Mouse (Mus musculus): ENCODE results near the gene BC037034. TPM values are rescaled to one million over a fixed set of nuclear protein-coding genes. Genes with fewer than 3 reads are reported as not detected.

BC037034 gene
- polyA plus RNA-seq, 1 experiment from 2014 or later, result 3.9 TPM

DNA sequence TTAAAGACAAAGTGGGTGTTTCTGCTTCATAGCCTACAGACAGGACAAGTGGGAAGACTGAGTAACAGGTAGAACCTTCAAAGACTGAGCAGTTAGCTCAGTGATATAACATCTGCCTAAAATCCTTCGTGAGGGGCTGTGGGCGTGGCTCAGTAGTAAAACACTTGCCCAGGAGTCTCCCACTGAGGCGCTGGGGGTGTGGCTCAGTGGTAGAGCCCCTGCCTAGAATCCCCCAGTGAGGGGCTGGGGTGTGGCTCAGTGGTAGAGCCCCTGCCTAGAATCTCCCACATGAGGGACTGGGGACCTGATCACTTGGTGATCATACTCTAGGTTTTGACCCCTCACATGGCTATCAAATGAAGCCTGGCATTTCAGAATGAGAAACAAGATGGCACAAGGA is 5.8 kb downstream of the BC037034 start:
- 63% methylated on average over 3 of the region's 3 CpGs for WGBS
- H3K4me2 ChIP-seq (ENCODE audit: low read depth, low read length), result no peak overlapping the region
- no peak overlapping the region for H3K9ac ChIP-seq (ENCODE audit: low read length)
- no peak overlapping the region for H3K4me3 ChIP-seq (replicated peaks; ENCODE audit: low read length)
- H3K27ac ChIP-seq (ENCODE audit: low read length), result no peak overlapping the region
- H3K9me3 ChIP-seq (replicated peaks; ENCODE audit: control insufficient read depth, low read length), result no peaks in the 10 kb centered on the region
- peaks cover 19% of the 10 kb centered on the region for H3K4me1 ChIP-seq (ENCODE audit: control insufficient read depth, insufficient read depth, low read length)
- no peak for ATAC-seq (ENCODE audit: insufficient read depth, low FRiP score)
- peaks cover 8% of the 10 kb centered on the region for H3K36me3 ChIP-seq (ENCODE audit: control insufficient read depth, insufficient read depth, low read length)
- no peaks in the 10 kb centered on the region for H3K27me3 ChIP-seq (ENCODE audit: control insufficient read depth, insufficient read depth, low read length)

GRCm38 (mm10) chr5:138257585-138257978 is 6.3 kb downstream of the BC037034 start:
- no peak for ATAC-seq (ENCODE audit: insufficient read depth, low FRiP score)
- no peaks in the 10 kb centered on the region for H3K27me3 ChIP-seq (ENCODE audit: control insufficient read depth, insufficient read depth, low read length)
- H3K4me1 ChIP-seq (ENCODE audit: control insufficient read depth, insufficient read depth, low read length), result peaks cover 14% of the 10 kb centered on the region
- H3K9me3 ChIP-seq (replicated peaks; ENCODE audit: control insufficient read depth, low read length), result no peaks in the 10 kb centered on the region
- 92% methylated on average over 4 of the region's 4 CpGs for WGBS
- no peak overlapping the region for H3K4me2 ChIP-seq (ENCODE audit: low read depth, low read length)
- H3K36me3 ChIP-seq (ENCODE audit: control insufficient read depth, insufficient read depth, low read length), result peaks cover 8% of the 10 kb centered on the region
- no peak overlapping the region for H3K9ac ChIP-seq (ENCODE audit: low read length)
- H3K27ac ChIP-seq (ENCODE audit: low read length), result no peak overlapping the region
- no peak overlapping the region for H3K4me3 ChIP-seq (replicated peaks; ENCODE audit: low read length)

DNA sequence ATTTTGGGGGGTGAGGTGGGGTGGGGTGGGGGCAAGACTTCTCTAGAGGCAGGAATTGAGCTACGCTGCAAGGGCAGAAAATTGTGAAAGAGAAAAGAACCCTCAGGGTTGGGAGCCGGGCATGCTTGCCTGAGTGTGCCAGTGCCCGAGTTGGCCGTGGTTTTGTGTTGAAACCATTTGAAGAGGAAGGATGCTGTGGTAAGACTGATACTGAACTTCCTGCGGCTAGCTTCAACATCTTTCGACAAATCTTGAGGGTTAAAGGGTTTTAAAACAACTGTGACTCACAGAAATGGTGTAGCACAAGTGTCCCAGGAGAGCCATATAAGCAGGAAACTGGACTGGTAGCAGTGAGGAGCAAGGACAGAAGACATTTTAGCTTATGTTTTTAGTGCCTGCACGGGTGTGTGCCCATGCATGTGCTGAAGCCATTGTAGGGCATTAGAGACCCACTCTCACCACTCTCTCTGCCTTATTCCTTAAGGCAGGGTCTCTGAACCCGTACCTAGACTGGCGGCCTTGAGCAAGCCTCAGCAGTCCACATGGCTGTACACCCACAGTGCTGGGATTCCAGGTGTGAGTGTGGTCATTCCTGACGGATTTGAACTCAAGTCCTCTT is 6.8 kb downstream of the BC037034 start:
- Histone ChIP-seq H3K4me1 (ENCODE audit: control insufficient read depth, insufficient read depth, low read length) (peaks cover 9% of the 10 kb centered on the region), H3K27me3 (ENCODE audit: control insufficient read depth, insufficient read depth, low read length) (no peaks in the 10 kb centered on the region), H3K9me3 (replicated peaks; ENCODE audit: control insufficient read depth, low read length) (no peaks in the 10 kb centered on the region), H3K4me2 (ENCODE audit: low read depth, low read length) (no peak overlapping the region), H3K27ac (ENCODE audit: low read length) (no peak overlapping the region), H3K9ac (ENCODE audit: low read length) (no peak overlapping the region), H3K36me3 (ENCODE audit: control insufficient read depth, insufficient read depth, low read length) (peaks cover 8% of the 10 kb centered on the region), H3K4me3 (replicated peaks; ENCODE audit: low read length) (no peak overlapping the region)
- no peak for ATAC-seq (ENCODE audit: insufficient read depth, low FRiP score)
- WGBS, result 83% methylated on average over 10 of the region's 10 CpGs

GRCm38 (mm10) chr5:138256094-138256467 is 7.8 kb downstream of the BC037034 start:
- no peaks in the 10 kb centered on the region for H3K36me3 ChIP-seq (ENCODE audit: control insufficient read depth, insufficient read depth, low read length)
- H3K27ac ChIP-seq (ENCODE audit: low read length), result peak overlapping the region; percentile 88
- H3K4me3 ChIP-seq (replicated peaks; ENCODE audit: low read length), result peak overlapping the region; percentile 79
- WGBS, result 10% methylated on average over 7 of the region's 7 CpGs
- no peak; the same call in 1 of the 2 replicates for ATAC-seq (ENCODE audit: insufficient read depth, low FRiP score)
- H3K27me3 ChIP-seq (ENCODE audit: control insufficient read depth, insufficient read depth, low read length), result no peaks in the 10 kb centered on the region
- H3K4me2 ChIP-seq (ENCODE audit: low read depth, low read length), result peak overlapping the region; percentile 57
- peaks cover 9% of the 10 kb centered on the region for H3K4me1 ChIP-seq (ENCODE audit: control insufficient read depth, insufficient read depth, low read length)
- H3K9ac ChIP-seq (ENCODE audit: low read length), result peak overlapping the region; percentile 83
- H3K9me3 ChIP-seq (replicated peaks; ENCODE audit: control insufficient read depth, low read length), result no peaks in the 10 kb centered on the region

DNA sequence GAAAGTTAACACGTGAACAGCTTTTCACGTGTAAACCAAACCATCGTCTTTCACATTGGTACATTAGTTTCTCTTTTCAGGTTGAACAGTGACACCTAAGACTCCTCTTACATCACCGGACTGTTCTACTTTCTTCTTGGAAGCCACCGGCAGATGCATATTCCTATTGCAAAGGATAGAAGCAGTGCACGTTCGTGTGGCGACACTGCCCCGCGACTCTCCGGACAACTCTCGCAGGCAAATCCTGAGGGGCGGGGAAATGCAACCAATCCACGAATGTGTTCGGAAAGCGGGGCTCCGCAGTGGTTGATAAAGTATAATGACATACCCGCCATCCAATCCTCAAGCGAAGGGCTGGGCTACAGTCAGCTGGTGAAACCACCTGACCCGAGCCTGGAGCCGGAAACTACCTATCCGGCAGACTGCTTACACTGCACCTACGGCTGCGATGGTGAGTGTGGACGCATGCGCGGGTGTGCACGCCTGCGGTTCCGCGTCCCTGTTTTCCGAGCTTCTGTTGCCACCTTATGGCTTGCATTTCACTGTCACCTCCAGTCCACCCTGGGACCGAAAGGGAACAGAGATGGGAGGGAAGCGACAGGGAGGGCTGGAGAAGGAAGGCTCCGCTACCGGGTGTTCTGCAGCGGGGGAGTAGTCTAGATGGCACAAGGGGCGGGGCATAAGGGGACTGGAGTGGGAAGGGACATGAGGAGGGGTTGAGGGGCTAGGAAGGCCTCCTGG is 8.3 kb downstream of the BC037034 start, which contains the start of gene Lamtor4:
Gene Lamtor4, plus strand, starts transcription at position 130 of the 741 bp plus-strand sequence.
- Histone ChIP-seq H3K4me1 (ENCODE audit: control insufficient read depth, insufficient read depth, low read length) (peaks cover 9% of the 10 kb centered on the region), H3K4me2 (ENCODE audit: low read depth, low read length) (peak within 1 kb of the TSS; percentile 57), H3K27me3 (ENCODE audit: control insufficient read depth, insufficient read depth, low read length) (no peaks in the 10 kb centered on the region), H3K4me3 (replicated peaks; ENCODE audit: low read length) (peak within 1 kb of the TSS; percentile 79), H3K9me3 (replicated peaks; ENCODE audit: control insufficient read depth, low read length) (no peaks in the 10 kb centered on the region), H3K27ac (ENCODE audit: low read length) (peak within 1 kb of the TSS; percentile 88), H3K36me3 (ENCODE audit: control insufficient read depth, insufficient read depth, low read length) (no peaks in the 10 kb centered on the region), H3K9ac (ENCODE audit: low read length) (peak within 1 kb of the TSS; percentile 83)
- ATAC-seq (ENCODE audit: insufficient read depth, low FRiP score), result peak; percentile 100
- WGBS, result under 1% methylated on average over 38 of the region's 38 CpGs

- peaks cover 9% of the 10 kb centered on the region for H3K4me1 ChIP-seq (ENCODE audit: control insufficient read depth, insufficient read depth, low read length)
- no peak for ATAC-seq (ENCODE audit: insufficient read depth, low FRiP score)
- WGBS, result 91% methylated on average over 3 of the region's 3 CpGs
Measured at GRCm38 (mm10) chr5:138253061-138253460, 10.8 kb downstream of the BC037034 start.

DNA sequence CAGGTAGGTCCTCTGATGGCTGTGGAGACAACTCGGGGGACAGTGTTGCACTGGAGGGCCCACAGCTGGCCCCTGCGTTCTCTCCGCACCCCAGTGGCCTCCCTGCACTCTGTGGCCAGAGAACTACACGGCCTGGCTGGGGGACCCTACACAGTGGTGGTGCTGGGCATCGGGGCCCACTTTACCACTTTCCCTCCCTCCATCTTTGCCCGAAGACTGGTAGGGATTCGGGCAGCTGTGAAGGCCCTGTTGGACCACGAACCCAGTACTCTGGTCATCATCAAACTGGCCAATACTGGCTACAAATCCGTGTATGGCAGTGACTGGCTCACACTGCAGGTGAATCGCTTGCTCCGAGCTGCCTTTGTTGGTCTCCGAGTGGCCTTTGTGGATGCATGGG is 12.7 kb downstream of the BC037034 start:
- no peak for ATAC-seq (ENCODE audit: insufficient read depth, low FRiP score)
- H3K9ac ChIP-seq (ENCODE audit: low read length), result no peak overlapping the region
- peaks cover 5% of the 10 kb centered on the region for H3K4me1 ChIP-seq (ENCODE audit: control insufficient read depth, insufficient read depth, low read length)
- H3K27me3 ChIP-seq (ENCODE audit: control insufficient read depth, insufficient read depth, low read length), result no peaks in the 10 kb centered on the region
- no peak overlapping the region for H3K4me2 ChIP-seq (ENCODE audit: low read depth, low read length)
- H3K27ac ChIP-seq (ENCODE audit: low read length), result no peak overlapping the region
- no peaks in the 10 kb centered on the region for H3K36me3 ChIP-seq (ENCODE audit: control insufficient read depth, insufficient read depth, low read length)
- no peaks in the 10 kb centered on the region for H3K9me3 ChIP-seq (replicated peaks; ENCODE audit: control insufficient read depth, low read length)
- no peak overlapping the region for H3K4me3 ChIP-seq (replicated peaks; ENCODE audit: low read length)
- WGBS, result 83% methylated on average over 12 of the region's 12 CpGs

More at GRCm38 (mm10) chr5:138253061-138253460, 10.8 kb downstream of the BC037034 start:
- no peaks in the 10 kb centered on the region for H3K36me3 ChIP-seq (ENCODE audit: control insufficient read depth, insufficient read depth, low read length)
- H3K9me3 ChIP-seq (replicated peaks; ENCODE audit: control insufficient read depth, low read length), result no peaks in the 10 kb centered on the region
- H3K4me3 ChIP-seq (replicated peaks; ENCODE audit: low read length), result no peak overlapping the region
- H3K4me2 ChIP-seq (ENCODE audit: low read depth, low read length), result no peak overlapping the region
- H3K9ac ChIP-seq (ENCODE audit: low read length), result no peak overlapping the region
- no peak overlapping the region for H3K27ac ChIP-seq (ENCODE audit: low read length)
- no peaks in the 10 kb centered on the region for H3K27me3 ChIP-seq (ENCODE audit: control insufficient read depth, insufficient read depth, low read length)

- Histone ChIP-seq H3K4me3 (replicated peaks; ENCODE audit: low read length) (no peak overlapping the region), H3K4me1 (ENCODE audit: control insufficient read depth, insufficient read depth, low read length) (no peaks in the 10 kb centered on the region), H3K36me3 (ENCODE audit: control insufficient read depth, insufficient read depth, low read length) (no peaks in the 10 kb centered on the region), H3K27ac (ENCODE audit: low read length) (no peak overlapping the region), H3K4me2 (ENCODE audit: low read depth, low read length) (no peak overlapping the region), H3K9me3 (replicated peaks; ENCODE audit: control insufficient read depth, low read length) (no peaks in the 10 kb centered on the region), H3K9ac (ENCODE audit: low read length) (no peak overlapping the region), H3K27me3 (ENCODE audit: control insufficient read depth, insufficient read depth, low read length) (no peaks in the 10 kb centered on the region)
- no peak for ATAC-seq (ENCODE audit: insufficient read depth, low FRiP score)
- WGBS, result 10% methylated on average over 2 of the region's 2 CpGs
Measured at GRCm38 (mm10) chr5:138241511-138241910, 22.3 kb downstream of the BC037034 start.

DNA sequence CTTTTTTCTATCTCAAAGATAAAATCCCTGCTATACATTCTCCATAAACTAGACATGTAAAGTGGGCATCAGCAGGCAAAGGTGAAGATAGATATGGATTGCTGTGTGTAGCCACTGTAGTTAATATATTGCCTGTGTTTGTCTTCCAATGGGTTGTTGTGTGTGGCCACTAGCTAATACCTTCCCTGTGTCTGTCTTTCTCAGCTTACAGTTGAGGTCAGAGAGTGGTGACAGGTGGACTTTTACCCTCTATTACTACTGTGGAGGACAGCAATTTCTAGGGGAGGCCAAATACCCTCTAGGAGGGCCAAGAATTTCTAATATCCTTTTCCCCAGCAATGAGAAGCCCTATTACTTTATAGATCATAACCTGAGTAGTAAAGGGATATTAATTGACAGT is 29.6 kb downstream of the BC037034 start:
- H3K36me3 ChIP-seq (ENCODE audit: control insufficient read depth, insufficient read depth, low read length), result no peaks in the 10 kb centered on the region

More for the DNA sequence above, 29.6 kb downstream of the BC037034 start:
- no peak overlapping the region for H3K4me3 ChIP-seq (replicated peaks; ENCODE audit: low read length)
- no peak overlapping the region for H3K27ac ChIP-seq (ENCODE audit: low read length)
- H3K4me1 ChIP-seq (ENCODE audit: control insufficient read depth, insufficient read depth, low read length), result no peaks in the 10 kb centered on the region
- no peaks in the 10 kb centered on the region for H3K27me3 ChIP-seq (ENCODE audit: control insufficient read depth, insufficient read depth, low read length)
- no peak for ATAC-seq (ENCODE audit: insufficient read depth, low FRiP score)
- no peaks in the 10 kb centered on the region for H3K9me3 ChIP-seq (replicated peaks; ENCODE audit: control insufficient read depth, low read length)
- H3K4me2 ChIP-seq (ENCODE audit: low read depth, low read length), result no peak overlapping the region
- H3K9ac ChIP-seq (ENCODE audit: low read length), result no peak overlapping the region
